Mouse (Mus musculus): Measurements from ENCODE around the gene Aipl1.

DNA sequence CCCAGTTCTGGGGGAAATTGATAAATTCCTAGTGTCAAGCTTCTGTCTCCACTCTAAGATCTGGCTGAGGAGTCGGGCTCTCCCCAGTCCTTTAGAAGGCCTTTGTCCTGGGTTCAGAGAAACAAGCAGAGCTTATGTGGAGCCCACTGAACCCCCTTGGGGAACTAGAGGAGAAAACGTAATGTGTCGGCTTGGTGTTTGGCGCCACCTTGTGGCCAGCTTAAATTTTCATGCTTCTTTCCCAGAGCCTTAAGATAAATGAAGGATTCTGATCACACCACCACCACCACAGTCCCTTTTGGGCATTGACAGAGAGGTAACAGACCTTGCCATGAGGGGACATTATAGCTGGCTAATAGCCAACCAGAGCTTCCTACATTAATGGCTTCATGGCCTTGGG is 687 bp upstream of the Aipl1 start:
- no peak for TF ChIP-seq POLR2A (IDR thresholded peaks at IDR 0.05; ENCODE audit: control insufficient read depth in 1 of 2, insufficient read depth in 1 of 2, low read depth in 1 of 2, low read length in 2 of 2, poor library complexity in 1 of 2)
- no peak for TF ChIP-seq CHD2 (IDR thresholded peaks at IDR 0.05; ENCODE audit: low read length)
- TF ChIP-seq CTCF (IDR thresholded peaks at IDR 0.05 in 2 of 3, conservative IDR thresholded peaks at IDR 0.05 in 1 of 3; ENCODE audit: control insufficient read depth in 1 of 3, insufficient read depth in 1 of 3, low read depth in 2 of 3, low read length in 3 of 3, poor library complexity in 1 of 3, severe bottlenecking in 1 of 3), result peak; percentile 60 to 76 (median 72)
- TF ChIP-seq CHD1 (IDR thresholded peaks at IDR 0.05; ENCODE audit: low read depth, low read length), result no peak
- no peak for TF ChIP-seq POLR2AphosphoS2 (IDR thresholded peaks at IDR 0.05; ENCODE audit: low read length)
- TF ChIP-seq EP300 (IDR thresholded peaks at IDR 0.05; ENCODE audit: low read depth in 1 of 2, low read length in 2 of 2), result no peak
- no peak for TF ChIP-seq TAL1 (IDR thresholded peaks at IDR 0.05; ENCODE audit: low read length)
- TF ChIP-seq MAX (IDR thresholded peaks at IDR 0.05; ENCODE audit: low read length), result no peak
- TF ChIP-seq MAFK (IDR thresholded peaks at IDR 0.05; ENCODE audit: borderline replicate concordance, low read depth, low read length), result no peak
- TF ChIP-seq BHLHE40 (IDR thresholded peaks at IDR 0.05; ENCODE audit: borderline replicate concordance, low read depth, low read length), result no peak
- TF ChIP-seq GABPA (IDR thresholded peaks at IDR 0.05; ENCODE audit: low read depth, low read length), result no peak
